Mouse (Mus musculus) CH12.LX (cell line): ENCODE measurements around the gene Anks3.

ENCODE experiments used
- CTCF ChIP-seq, 2 experiments: IDR thresholded peaks in 1 of 2; conservative IDR thresholded peaks in 1 of 2; 2 replicates each; pipeline ENCODE4 v1.5.1; 2011 to 2012; ENCODE audit warnings: low read depth in 2 of 2, low read length in 2 of 2, improper control_type of control experiment in 1 of 2, inconsistent platforms in 1 of 2, mild to moderate bottlenecking in 1 of 2, moderate library complexity in 1 of 2
- MAX ChIP-seq: IDR thresholded peaks from 2 replicates; pipeline ENCODE4 v1.6.1; 2011; ENCODE audit warnings: low read length, improper control_type of control experiment

DNA sequence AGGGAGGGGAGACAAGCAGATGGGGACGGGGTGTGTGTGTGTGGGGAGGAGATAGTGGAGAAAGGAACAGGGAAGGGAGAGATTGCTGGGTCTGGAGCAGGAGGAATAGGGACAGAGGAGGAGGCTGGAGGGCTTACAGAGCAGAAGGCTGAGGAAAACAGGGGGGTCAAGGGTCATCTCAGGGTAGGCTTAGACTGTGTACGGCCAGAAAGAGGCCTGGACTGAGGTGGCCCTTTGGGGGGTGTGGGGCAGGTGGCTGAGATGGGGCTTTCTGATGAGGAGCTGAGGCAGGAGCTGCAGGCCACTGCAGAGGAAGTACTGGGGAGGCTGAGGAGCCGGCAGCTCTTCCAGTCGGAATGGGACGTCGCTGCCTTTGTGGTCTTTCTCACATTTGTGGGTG, 43.5 kb upstream of the Anks3 start:
- TF ChIP-seq MAX (no peak), CTCF (conservative IDR thresholded peaks at IDR 0.05 in 1 of 2, IDR thresholded peaks at IDR 0.05 in 1 of 2; ENCODE audit: low read depth in 2 of 2, low read length in 2 of 2) (no peak)
